Mouse (Mus musculus) MEL (cell line): ENCODE measurements at regions not wholly inside any gene's neighbourhood (a gene's known extent, or its start where the extent isn't known, plus 50 kb on each side); places are given as distances from the start of the nearest gene placed in this dataset.

ENCODE experiments used
- DNase-seq: peaks from one replicate; pipeline ENCODE4 v3.0.0; 2011; ENCODE audit warnings: low read depth, low spot score
- H3K27ac ChIP-seq: 2 replicates; pipeline ENCODE4 v1.5.1; 2012; ENCODE audit warnings: low read depth, mild to moderate bottlenecking, control low read depth, low read length, moderate library complexity; ENCODE audit not compliant: control insufficient read depth
- H3K27me3 ChIP-seq, 2 experiments: fragments of 150-350 bp in 1 of 2; sonication (generic) in 1 of 2; 2 replicates each; pipeline ENCODE4 v1.6.1; 2012; ENCODE audit warnings: low read length in 2 of 2, mild to moderate bottlenecking in 2 of 2, improper control_type of control experiment in 1 of 2, moderate library complexity in 1 of 2; ENCODE audit not compliant: insufficient read depth in 2 of 2, control insufficient read depth in 1 of 2
- H3K36me3 ChIP-seq, 2 experiments: 2 replicates each; pipeline ENCODE4 v1.6.1; 2012 to 2014; ENCODE audit warnings: low read length in 2 of 2, improper control_type of control experiment in 1 of 2, inconsistent platforms in 1 of 2, mild to moderate bottlenecking in 1 of 2; ENCODE audit not compliant: insufficient read depth in 2 of 2, control insufficient read depth in 1 of 2
- H3K4me1 ChIP-seq, 2 experiments: fragments of 150-350 bp in 1 of 2; sonication (generic) in 1 of 2; 2 replicates each; pipeline ENCODE4 v1.6.1; 2012; ENCODE audit warnings: low read length in 2 of 2, improper control_type of control experiment in 1 of 2, mild to moderate bottlenecking in 1 of 2; ENCODE audit not compliant: insufficient read depth in 2 of 2, control insufficient read depth in 1 of 2
- H3K4me3 ChIP-seq, 2 experiments: fragments of 150-350 bp in 1 of 2; sonication (generic) in 1 of 2; 2 replicates each; pipeline ENCODE4 v1.5.1; 2012; ENCODE audit warnings: low read depth in 2 of 2, low read length in 2 of 2, mild to moderate bottlenecking in 2 of 2, moderate library complexity in 2 of 2, control low read depth in 1 of 2, improper control_type of control experiment in 1 of 2; ENCODE audit not compliant: control insufficient read depth in 1 of 2, insufficient read depth in 1 of 2
- H3K79me2 ChIP-seq: 2 replicates; pipeline ENCODE4 v1.6.1; 2012; ENCODE audit warnings: mild to moderate bottlenecking, low read length, moderate library complexity; ENCODE audit not compliant: control insufficient read depth, poor library complexity, insufficient read depth
- H3K9ac ChIP-seq: 2 replicates; pipeline ENCODE4 v1.6.1; 2012; ENCODE audit warnings: low read depth, mild to moderate bottlenecking, control low read depth, low read length, moderate library complexity; ENCODE audit not compliant: control insufficient read depth, poor library complexity, severe bottlenecking
- H3K9me3 ChIP-seq: fragments of 150-350 bp; sonication (generic); replicated peaks from 2 replicates; pipeline ENCODE4 v1.6.1; 2012; ENCODE audit warnings: mild to moderate bottlenecking, low read length, improper control_type of control experiment, moderate library complexity; ENCODE audit not compliant: insufficient read depth
- CHD2 ChIP-seq: IDR thresholded peaks from 2 replicates; pipeline ENCODE4 v1.6.1; 2011; ENCODE audit warnings: low read length, improper control_type of control experiment
- CTCF ChIP-seq, 3 experiments: IDR thresholded peaks in 2 of 3; conservative IDR thresholded peaks in 1 of 3; 2 replicates each; pipeline ENCODE4 v1.5.1; 2011 to 2012; ENCODE audit warnings: low read length in 3 of 3, low read depth in 2 of 3, mild to moderate bottlenecking in 2 of 3, improper control_type of control experiment in 1 of 3, inconsistent platforms in 1 of 3, mixed read lengths in 1 of 3, moderate library complexity in 1 of 3; ENCODE audit not compliant: control insufficient read depth in 1 of 3, insufficient read depth in 1 of 3, poor library complexity in 1 of 3, severe bottlenecking in 1 of 3
- ELF1 ChIP-seq: IDR thresholded peaks from 2 replicates; pipeline ENCODE4 v1.6.1; 2014; ENCODE audit warnings: low read depth, mild to moderate bottlenecking, inconsistent platforms, low read length, improper control_type of control experiment, moderate library complexity
- EP300 ChIP-seq, 2 experiments: IDR thresholded peaks; 2 replicates each; pipeline ENCODE4 v1.6.1; 2011; ENCODE audit warnings: improper control_type of control experiment in 2 of 2, low read length in 2 of 2, low read depth in 1 of 2, mild to moderate bottlenecking in 1 of 2
- ETS1 ChIP-seq: IDR thresholded peaks from 2 replicates; pipeline ENCODE4 v1.6.1; 2012; ENCODE audit warnings: low read depth, mild to moderate bottlenecking, inconsistent platforms, low read length, improper control_type of control experiment, moderate library complexity
- GATA1 ChIP-seq: IDR thresholded peaks from 2 replicates; pipeline ENCODE4 v1.6.1; 2011; ENCODE audit warnings: low read depth, low read length, improper control_type of control experiment
- HCFC1 ChIP-seq: IDR thresholded peaks from 2 replicates; pipeline ENCODE4 v1.6.1; 2012; ENCODE audit warnings: low read depth, mild to moderate bottlenecking, inconsistent platforms, low read length, improper control_type of control experiment, moderate library complexity
- JUND ChIP-seq: IDR thresholded peaks from 2 replicates; pipeline ENCODE4 v1.6.1; 2011; ENCODE audit warnings: low read depth, mild to moderate bottlenecking, improper control_type of control experiment, low read length
- KAT2A ChIP-seq: conservative IDR thresholded peaks from 2 replicates; pipeline ENCODE4 v1.6.1; 2012; ENCODE audit warnings: low read depth, low read length, improper control_type of control experiment, inconsistent platforms
- MAX ChIP-seq: IDR thresholded peaks from 2 replicates; pipeline ENCODE4 v1.6.1; 2011; ENCODE audit warnings: low read length, improper control_type of control experiment
- MYC ChIP-seq: IDR thresholded peaks from 2 replicates; pipeline ENCODE4 v1.6.1; 2011; ENCODE audit warnings: low read depth, mild to moderate bottlenecking, low read length, improper control_type of control experiment, moderate library complexity
- NELFE ChIP-seq: IDR thresholded peaks from 2 replicates; pipeline ENCODE4 v1.6.1; 2011; ENCODE audit warnings: low read depth, low read length, improper control_type of control experiment
- NRF1 ChIP-seq: IDR thresholded peaks from 2 replicates; pipeline ENCODE4 v1.6.1; 2014; ENCODE audit warnings: low read depth, mild to moderate bottlenecking, inconsistent platforms, low read length, improper control_type of control experiment, moderate library complexity; ENCODE audit not compliant: poor library complexity, insufficient read depth, severe bottlenecking
- POLR2A ChIP-seq, 2 experiments: IDR thresholded peaks; 2 replicates each; pipeline ENCODE4 v1.6.1; 2011 to 2012; ENCODE audit warnings: low read length in 2 of 2, mild to moderate bottlenecking in 2 of 2, control low read depth in 1 of 2, improper control_type of control experiment in 1 of 2, low read depth in 1 of 2, moderate library complexity in 1 of 2; ENCODE audit not compliant: control insufficient read depth in 1 of 2, insufficient read depth in 1 of 2, poor library complexity in 1 of 2
- POLR2AphosphoS5 ChIP-seq: IDR thresholded peaks from 2 replicates; pipeline ENCODE4 v1.6.1; 2012; ENCODE audit warnings: low read depth, borderline replicate concordance, mild to moderate bottlenecking, inconsistent platforms, low read length, moderate library complexity, mixed read lengths
- RAD21 ChIP-seq: IDR thresholded peaks from 2 replicates; pipeline ENCODE4 v1.6.1; 2011; ENCODE audit warnings: mild to moderate bottlenecking, low read depth, low read length, improper control_type of control experiment
- SIN3A ChIP-seq: IDR thresholded peaks from 2 replicates; pipeline ENCODE4 v1.6.1; 2012; ENCODE audit warnings: low read length, improper control_type of control experiment, inconsistent platforms
- SMC3 ChIP-seq: IDR thresholded peaks from 2 replicates; pipeline ENCODE4 v1.6.1; 2011; ENCODE audit warnings: low read depth, low read length, improper control_type of control experiment
- TAL1 ChIP-seq: IDR thresholded peaks from 2 replicates; pipeline ENCODE4 v1.6.1; 2012; ENCODE audit warnings: mild to moderate bottlenecking, inconsistent platforms, low read length, moderate library complexity, mixed read lengths
- TBP ChIP-seq: IDR thresholded peaks from 2 replicates; pipeline ENCODE4 v1.8.0; 2011; ENCODE audit warnings: low read depth, low read length, improper control_type of control experiment
- TCF12 ChIP-seq: IDR thresholded peaks from 2 replicates; pipeline ENCODE4 v1.6.1; 2014; ENCODE audit warnings: low read depth, mild to moderate bottlenecking, inconsistent platforms, low read length, improper control_type of control experiment, moderate library complexity
- UBTF ChIP-seq: IDR thresholded peaks from 2 replicates; pipeline ENCODE4 v1.6.1; 2012; ENCODE audit warnings: low read depth, mild to moderate bottlenecking, inconsistent platforms, low read length, improper control_type of control experiment, moderate library complexity, borderline replicate concordance; ENCODE audit not compliant: insufficient read depth
- ZC3H11A ChIP-seq: IDR thresholded peaks from 2 replicates; pipeline ENCODE4 v1.6.1; 2012; ENCODE audit warnings: low read depth, mild to moderate bottlenecking, inconsistent platforms, low read length, improper control_type of control experiment
- ZNF384 ChIP-seq: IDR thresholded peaks from 2 replicates; pipeline ENCODE4 v1.6.1; 2012; ENCODE audit warnings: low read depth, mild to moderate bottlenecking, inconsistent platforms, low read length, improper control_type of control experiment

GRCm38 (mm10) chr4:9769633-9770205 lies 1104.6 kb upstream of the 2610301B20Rik start (continued):
- no peak for TF ChIP-seq UBTF
- TF ChIP-seq ETS1 = no peak
- no peak for TF ChIP-seq HCFC1
- no peak for TF ChIP-seq NRF1
- no peak for TF ChIP-seq POLR2AphosphoS5
- TF ChIP-seq ELF1 = no peak
- no peak for TF ChIP-seq MYC
- no peak for TF ChIP-seq NELFE
- peak; percentile 65 for TF ChIP-seq KAT2A
- no peak for TF ChIP-seq TCF12
- no peak for TF ChIP-seq TAL1
- no peak for TF ChIP-seq JUND
- no peak for TF ChIP-seq RAD21
- TF ChIP-seq EP300 (IDR thresholded peaks at IDR 0.05; ENCODE audit: low read depth in 1 of 2, low read length in 2 of 2) = no peak
- TF ChIP-seq SMC3 = no peak
- no peak for TF ChIP-seq ZNF384

- peaks cover 0 to 3% of the 10 kb centered on the region in 2 experiments; a peak in 1 of 4 replicates for H3K4me1 ChIP-seq
- H3K4me3 ChIP-seq = peak overlapping the region; percentile 62 to 68
- no peaks in the 10 kb centered on the region; the same call in 1 of the 2 replicates for H3K79me2 ChIP-seq
- H3K27me3 ChIP-seq = no peaks in the 10 kb centered on the region
- H3K9me3 ChIP-seq = no peaks in the 10 kb centered on the region
- no peak for TF ChIP-seq TAL1
- no peak for TF ChIP-seq GATA1
- TF ChIP-seq RAD21 = peak; percentile 39
- peak; percentile 23; the same call in 1 of the 2 replicates for TF ChIP-seq SIN3A
- no peak for TF ChIP-seq ZNF384
- TF ChIP-seq SMC3 = peak; percentile 75
- 0 out of 2 replicates have a peak, but pooled peaks have one; percentile 5 for TF ChIP-seq TCF12
- peak; percentile 49 for TF ChIP-seq NELFE
- peak; percentile 58 for TF ChIP-seq ZC3H11A
- TF ChIP-seq POLR2A (IDR thresholded peaks at IDR 0.05; ENCODE audit: control insufficient read depth in 1 of 2, insufficient read depth in 1 of 2, low read depth in 1 of 2, low read length in 2 of 2, poor library complexity in 1 of 2) = peak; percentile 31 to 52; a peak in 1 of 4 replicates
- TF ChIP-seq TBP = peak; percentile 22; the same call in 1 of the 2 replicates
- no peak for TF ChIP-seq CHD2
- peak; percentile 83 for TF ChIP-seq NRF1
- peak; percentile 25; the same call in 1 of the 2 replicates for TF ChIP-seq MAX
- TF ChIP-seq CTCF (IDR thresholded peaks at IDR 0.05 in 2 of 3, conservative IDR thresholded peaks at IDR 0.05 in 1 of 3; ENCODE audit: control insufficient read depth in 1 of 3, insufficient read depth in 1 of 3, low read depth in 2 of 3, low read length in 3 of 3, poor library complexity in 1 of 3, severe bottlenecking in 1 of 3) = peak in 2 of 3 experiments; percentile 55 to 65; a peak in 4 of 6 replicates
- TF ChIP-seq, all 39 proteins: peak for 11
- peak; percentile 90 for DNase-seq
- Histone ChIP-seq H3K9ac (peak overlapping the region; percentile 75), H3K36me3 (peaks cover 0 to 4% of the 10 kb centered on the region in 2 experiments; a peak in 1 of 4 replicates), H3K27ac (peak overlapping the region; percentile 83)
These were observed 1103.8 kb upstream of the 2610301B20Rik start for GRCm38 (mm10) chr4:9770372-9771102.
